Mouse (Mus musculus): ENCODE measurements around the gene Ankfy1.

DNA sequence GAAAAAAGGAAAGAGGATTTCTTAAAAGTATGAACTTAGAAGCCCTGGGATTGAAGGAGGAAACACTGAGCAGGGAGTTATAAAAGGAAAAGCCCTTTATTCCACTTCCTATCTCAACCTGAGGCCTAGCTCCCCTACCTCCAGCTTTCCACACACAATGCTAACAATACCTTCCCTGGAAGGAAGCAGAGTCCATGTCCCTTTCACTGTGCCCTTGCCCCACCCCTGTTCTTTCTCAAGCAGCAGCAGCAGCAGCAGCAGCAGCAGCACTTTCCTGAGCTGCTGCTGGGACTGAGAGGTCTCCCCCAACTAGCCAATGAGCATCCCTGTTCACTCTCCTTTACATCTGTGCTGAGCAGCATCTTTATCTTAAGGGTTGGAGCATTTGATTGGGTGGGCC lies 89.2 kb downstream of the Ankfy1 start:
- TF ChIP-seq EP300 (IDR thresholded peaks at IDR 0.05; ENCODE audit: low read depth) (no peak), CTCF (IDR thresholded peaks at IDR 0.05; ENCODE audit: low read depth) (no peak)
